Mouse (Mus musculus): ENCODE results near the gene Xpo5. TPM values are rescaled to one million over a fixed set of nuclear protein-coding genes. Genes with fewer than 3 reads are reported as not detected.

The Xpo5 gene
- total and polyA plus RNA-seq, 2 experiments from 2014 or later = 23.2 to 61.5 TPM

- Histone ChIP-seq H3K9ac (peak within 1 kb of the TSS; percentile 58), H3K27ac (ENCODE audit: low read depth, low read length) (peak within 1 kb of the TSS; percentile 59), H3K4me1 (ENCODE audit: insufficient read depth) (peaks cover 6% of the 10 kb centered on the region), H3K36me3 (ENCODE audit: insufficient read depth) (peaks cover 4% of the 10 kb centered on the region; the same call in 1 of the 2 replicates), H3K9me3 (ENCODE audit: low read length) (no peaks in the 10 kb centered on the region), H3K4me3 (ENCODE audit: low read depth, low read length) (peak within 1 kb of the TSS; percentile 61), H3K27me3 (ENCODE audit: insufficient read depth, low read length) (no peaks in the 10 kb centered on the region), H3K4me2 (ENCODE audit: low read depth) (peak within 1 kb of the TSS; percentile 94)
- WGBS = 2% methylated on average over 37 of the region's 37 CpGs
- DNase-seq = peak; percentile 92
- no peak for TF ChIP-seq CTCF (IDR thresholded peaks at IDR 0.05; ENCODE audit: low read depth)
- ATAC-seq = peak; percentile 100
Observed at GRCm38 (mm10) chr17:46282483-46283123, 80.0 kb downstream of the Xpo5 start, which contains the start of gene Tjap1. Tjap1 (minus strand) TSS chr17:46283026.

GRCm38 (mm10) chr17:46283140-46283539 lies 80.6 kb downstream of the Xpo5 start:
- TF ChIP-seq CTCF (IDR thresholded peaks at IDR 0.05; ENCODE audit: low read depth) = no peak
- Histone ChIP-seq H3K4me3 (ENCODE audit: low read depth, low read length) (peak overlapping the region; percentile 61), H3K9ac (peak overlapping the region; percentile 58; the same call in 1 of the 2 replicates), H3K27ac (ENCODE audit: low read depth, low read length) (no peak overlapping the region), H3K27me3 (ENCODE audit: insufficient read depth, low read length) (no peaks in the 10 kb centered on the region), H3K36me3 (ENCODE audit: insufficient read depth) (peaks cover 4% of the 10 kb centered on the region; the same call in 1 of the 2 replicates), H3K9me3 (ENCODE audit: low read length) (no peaks in the 10 kb centered on the region), H3K4me2 (ENCODE audit: low read depth) (peak overlapping the region; percentile 94), H3K4me1 (ENCODE audit: insufficient read depth) (peaks cover 6% of the 10 kb centered on the region)
- peak; percentile 25 for ATAC-seq
- no peak for DNase-seq
- WGBS = 26% methylated on average over 9 of the region's 9 CpGs

DNA sequence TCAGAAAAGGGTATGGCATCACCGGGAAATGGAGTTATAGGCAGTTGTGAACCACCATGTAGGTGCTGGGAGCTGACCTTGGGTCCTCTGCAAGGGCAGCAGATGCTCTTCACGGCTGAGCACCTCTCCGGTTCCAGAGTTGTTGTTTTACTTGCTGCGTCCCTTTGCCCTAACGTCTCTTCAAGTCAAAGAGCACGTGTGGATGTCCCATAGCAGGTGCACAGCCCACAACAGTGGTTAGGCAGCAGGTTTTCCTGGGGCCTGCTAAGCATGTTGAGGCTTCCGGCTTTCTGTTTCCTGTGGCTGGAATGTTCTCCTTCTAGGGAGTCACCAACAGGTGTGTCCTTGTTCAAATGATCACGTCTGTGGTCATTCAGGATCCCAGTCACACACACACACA lies 81.3 kb downstream of the Xpo5 start:
- no peaks in the 10 kb centered on the region; the same call in 1 of the 2 replicates for H3K36me3 ChIP-seq (ENCODE audit: insufficient read depth)
- H3K27me3 ChIP-seq (ENCODE audit: insufficient read depth, low read length) = no peaks in the 10 kb centered on the region
- no peak overlapping the region for H3K27ac ChIP-seq (ENCODE audit: low read depth, low read length)
- H3K4me1 ChIP-seq (ENCODE audit: insufficient read depth) = peaks cover 6% of the 10 kb centered on the region
- WGBS = 87% methylated on average over 8 of the region's 8 CpGs
- no peak for TF ChIP-seq CTCF (IDR thresholded peaks at IDR 0.05; ENCODE audit: low read depth)
- no peaks in the 10 kb centered on the region for H3K9me3 ChIP-seq (ENCODE audit: low read length)
- H3K4me2 ChIP-seq (ENCODE audit: low read depth) = no peak overlapping the region
- H3K9ac ChIP-seq = no peak overlapping the region
- DNase-seq (no peak), ATAC-seq (no peak)
- H3K4me3 ChIP-seq (ENCODE audit: low read depth, low read length) = no peak overlapping the region

- WGBS = 61% methylated on average over 7 of the region's 7 CpGs
- peaks cover 6% of the 10 kb centered on the region for H3K4me1 ChIP-seq (ENCODE audit: insufficient read depth)
- DNase-seq (no peak), ATAC-seq (no peak)
- H3K27me3 ChIP-seq (ENCODE audit: insufficient read depth, low read length) = no peaks in the 10 kb centered on the region
- no peak overlapping the region for H3K27ac ChIP-seq (ENCODE audit: low read depth, low read length)
- no peak overlapping the region for H3K4me3 ChIP-seq (ENCODE audit: low read depth, low read length)
- no peaks in the 10 kb centered on the region for H3K9me3 ChIP-seq (ENCODE audit: low read length)
- no peak for TF ChIP-seq CTCF (IDR thresholded peaks at IDR 0.05; ENCODE audit: low read depth)
- no peak overlapping the region for H3K9ac ChIP-seq
- H3K4me2 ChIP-seq (ENCODE audit: low read depth) = no peak overlapping the region
- no peaks in the 10 kb centered on the region for H3K36me3 ChIP-seq (ENCODE audit: insufficient read depth)
Observed at GRCm38 (mm10) chr17:46284653-46285052, 82.1 kb downstream of the Xpo5 start.

GRCm38 (mm10) chr17:46285407-46285806 lies 82.8 kb downstream of the Xpo5 start:
- Histone ChIP-seq H3K4me2 (ENCODE audit: low read depth) (no peak overlapping the region), H3K9me3 (ENCODE audit: low read length) (no peaks in the 10 kb centered on the region), H3K4me1 (ENCODE audit: insufficient read depth) (peaks cover 6% of the 10 kb centered on the region), H3K36me3 (ENCODE audit: insufficient read depth) (no peaks in the 10 kb centered on the region), H3K27ac (ENCODE audit: low read depth, low read length) (no peak overlapping the region), H3K4me3 (ENCODE audit: low read depth, low read length) (no peak overlapping the region), H3K27me3 (ENCODE audit: insufficient read depth, low read length) (no peaks in the 10 kb centered on the region), H3K9ac (no peak overlapping the region)
- no peak for DNase-seq
- 70% methylated on average over 6 of the region's 6 CpGs for WGBS
- TF ChIP-seq CTCF (IDR thresholded peaks at IDR 0.05; ENCODE audit: low read depth) = no peak
- no peak for ATAC-seq

DNA sequence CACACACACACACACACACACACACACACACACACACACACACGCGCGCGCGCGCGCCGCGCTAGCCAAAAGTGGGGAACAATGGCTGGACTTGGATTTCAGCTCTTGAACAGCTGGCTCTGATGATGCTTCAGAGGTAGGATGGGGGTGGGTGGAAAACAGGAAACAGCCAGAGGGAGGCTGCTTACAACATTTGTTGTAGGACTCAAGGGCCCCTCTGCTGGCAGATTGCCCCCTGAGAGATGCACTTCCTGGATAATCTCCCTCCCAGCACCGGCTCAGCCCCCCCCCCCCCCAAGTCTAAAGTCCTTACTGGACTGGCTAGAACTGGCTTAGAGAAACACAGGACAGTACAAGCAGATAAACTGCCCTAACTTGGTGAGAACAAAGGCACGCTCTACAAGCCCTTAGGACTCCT lies 85.1 kb downstream of the Xpo5 start:
- no peak for TF ChIP-seq CTCF (IDR thresholded peaks at IDR 0.05; ENCODE audit: low read depth)
- Histone ChIP-seq H3K27ac (ENCODE audit: low read depth, low read length) (no peak overlapping the region), H3K36me3 (ENCODE audit: insufficient read depth) (no peaks in the 10 kb centered on the region), H3K4me2 (ENCODE audit: low read depth) (no peak overlapping the region), H3K9me3 (ENCODE audit: low read length) (no peaks in the 10 kb centered on the region), H3K4me1 (ENCODE audit: insufficient read depth) (no peaks in the 10 kb centered on the region), H3K9ac (no peak overlapping the region), H3K27me3 (ENCODE audit: insufficient read depth, low read length) (no peaks in the 10 kb centered on the region), H3K4me3 (ENCODE audit: low read depth, low read length) (no peak overlapping the region)
- ATAC-seq (no peak), DNase-seq (no peak)
- WGBS = 45% methylated on average over 11 of the region's 11 CpGs

MicroRNA genes within 50 kb of the gene (microRNA counts, 519-probe panel; counts per million panel counts)
- microRNA mmu-miR-693-3p (not detected), microRNA mmu-miR-693-5p (not detected)

Small RNA genes lying within 50 kb of the gene (microRNA-seq; reads per million reads assigned to microRNA genes)
- gene Mir693 = 0 to 0.12 reads per million in 2 experiments

Other genes starting within 250 kb of the Xpo5 start
- gene Vegfa, start 170.4 kb upstream of the Xpo5 start, total RNA-seq (2014; rRNA removed) = 70.7 and 96.5 TPM in 2 replicates
- gene Vegfa, start 170.4 kb upstream of the Xpo5 start, polyA plus RNA-seq (2015; fragmentation: Nextera tagmentation; extraction: Ambion mirVana) = 2.0 and 2.3 TPM in 2 replicates
- gene Mrps18a, start 91.8 kb upstream of the Xpo5 start, total RNA-seq (2014; rRNA removed) = 72.9 and 79.4 TPM in 2 replicates
- gene Mrps18a, start 91.8 kb upstream of the Xpo5 start, polyA plus RNA-seq (2015; fragmentation: Nextera tagmentation; extraction: Ambion mirVana) = 171 and 176 TPM in 2 replicates
- 63.7 and 94.6 TPM in 2 replicates for gene Rsph9, start 58.6 kb upstream of the Xpo5 start, total RNA-seq (2014; rRNA removed)
- gene Rsph9, start 58.6 kb upstream of the Xpo5 start, polyA plus RNA-seq (2015; fragmentation: Nextera tagmentation; extraction: Ambion mirVana) = 87.0 and 101 TPM in 2 replicates
- 11.6 and 14.1 TPM in 2 replicates for gene Mad2l1bp, start 49.2 kb upstream of the Xpo5 start, total RNA-seq (2014; rRNA removed)
- gene Mad2l1bp, start 49.2 kb upstream of the Xpo5 start, polyA plus RNA-seq (2015; fragmentation: Nextera tagmentation; extraction: Ambion mirVana) = 21.7 and 24.6 TPM in 2 replicates
- gene Gtpbp2, start 41.8 kb upstream of the Xpo5 start, total RNA-seq (2014; rRNA removed) = 79.0 and 91.8 TPM in 2 replicates
- 14.8 and 19.8 TPM in 2 replicates for gene Gtpbp2, start 41.8 kb upstream of the Xpo5 start, polyA plus RNA-seq (2015; fragmentation: Nextera tagmentation; extraction: Ambion mirVana)
- 9.6 and 11.7 TPM in 2 replicates for gene Polh, start 137 bp upstream of the Xpo5 start, total RNA-seq (2014; rRNA removed)
- 3.1 and 4.7 TPM in 2 replicates for gene Polh, start 137 bp upstream of the Xpo5 start, polyA plus RNA-seq (2015; fragmentation: Nextera tagmentation; extraction: Ambion mirVana)
- 51.1 and 82.9 TPM in 2 replicates for gene Polr1c, start 45.3 kb downstream of the Xpo5 start, total RNA-seq (2014; rRNA removed)
- gene Polr1c, start 45.3 kb downstream of the Xpo5 start, polyA plus RNA-seq (2015; fragmentation: Nextera tagmentation; extraction: Ambion mirVana) = 57.6 and 59.6 TPM in 2 replicates
- gene Yipf3, start 45.3 kb downstream of the Xpo5 start, total RNA-seq (2014; rRNA removed) = 15.8 and 16.1 TPM in 2 replicates
- gene Yipf3, start 45.3 kb downstream of the Xpo5 start, polyA plus RNA-seq (2015; fragmentation: Nextera tagmentation; extraction: Ambion mirVana) = 64.8 and 74.2 TPM in 2 replicates
- gene Lrrc73, start 50.7 kb downstream of the Xpo5 start, total RNA-seq (2014; rRNA removed) = 51.5 and 56.6 TPM in 2 replicates
- 36.1 and 37.2 TPM in 2 replicates for gene Lrrc73, start 50.7 kb downstream of the Xpo5 start, polyA plus RNA-seq (2015; fragmentation: Nextera tagmentation; extraction: Ambion mirVana)
- 25.6 and 36.9 TPM in 2 replicates for gene Tjap1, start 80.2 kb downstream of the Xpo5 start, total RNA-seq (2014; rRNA removed)
- gene Tjap1, start 80.2 kb downstream of the Xpo5 start, polyA plus RNA-seq (2015; fragmentation: Nextera tagmentation; extraction: Ambion mirVana) = 15.8 and 17.6 TPM in 2 replicates
- gene Dlk2, start 94.6 kb downstream of the Xpo5 start, total RNA-seq (2014; rRNA removed) = 49.9 and 61.3 TPM in 2 replicates
- 16.3 and 16.8 TPM in 2 replicates for gene Dlk2, start 94.6 kb downstream of the Xpo5 start, polyA plus RNA-seq (2015; fragmentation: Nextera tagmentation; extraction: Ambion mirVana)
- 6.5 and 8.3 TPM in 2 replicates for gene Abcc10, start 125.6 kb downstream of the Xpo5 start, total RNA-seq (2014; rRNA removed)
- gene Abcc10, start 125.6 kb downstream of the Xpo5 start, polyA plus RNA-seq (2015; fragmentation: Nextera tagmentation; extraction: Ambion mirVana) = 3.7 and 5.0 TPM in 2 replicates
- gene Zfp318, start 180.9 kb downstream of the Xpo5 start, total RNA-seq (2014; rRNA removed) = 26.1 and 28.3 TPM in 2 replicates
- gene Zfp318, start 180.9 kb downstream of the Xpo5 start, polyA plus RNA-seq (2015; fragmentation: Nextera tagmentation; extraction: Ambion mirVana) = 11.2 and 17.6 TPM in 2 replicates
- 0.52 and 1.1 TPM in 2 replicates for gene Crip3, start 226.1 kb downstream of the Xpo5 start, total RNA-seq (2014; rRNA removed)
- 2.8 and 4.3 TPM in 2 replicates for gene Crip3, start 226.1 kb downstream of the Xpo5 start, polyA plus RNA-seq (2015; fragmentation: Nextera tagmentation; extraction: Ambion mirVana)
- gene Slc22a7, start 235.7 kb downstream of the Xpo5 start, total RNA-seq (2014; rRNA removed) = 0.24 TPM in 1 of 2 replicates, not detected in the other
- 0.11 and 0.13 TPM in 2 replicates for gene Slc22a7, start 235.7 kb downstream of the Xpo5 start, polyA plus RNA-seq (2015; fragmentation: Nextera tagmentation; extraction: Ambion mirVana)

Data from forebrain, postnatal 0 days (tissue).